Mouse (Mus musculus) liver, adult 2 months (tissue): ENCODE results near the gene Dyrk1a.

Source experiments
- CTCF ChIP-seq: fragments of 200-500 bp; IDR thresholded peaks from 2 replicates; pipeline ENCODE4 v1.5.1; 2011; ENCODE audit warnings: low read depth, low read length, control low read depth
- POLR2A ChIP-seq: fragments of 200-500 bp; IDR thresholded peaks from 2 replicates; pipeline ENCODE4 v1.6.1; 2011; ENCODE audit warnings: low read length, control low read depth; ENCODE audit not compliant: insufficient read depth; ENCODE audit errors: extremely low read depth

- no peak for TF ChIP-seq POLR2A
- TF ChIP-seq CTCF = no peak
These were observed 39.1 kb downstream of the Dyrk1a start for GRCm38 (mm10) chr16:94608706-94609594.
